13 mouse cellular contexts compared by ENCODE assay signal in genomic region chr3:151893421-151894235, GRCm38 (mm10). TPM values are rescaled to one million over a fixed set of nuclear protein-coding genes. Genes with fewer than 3 reads are reported as not detected.
DNase-seq lines count a peak whose midpoint lies in the region; ATAC-seq and TF ChIP-seq lines count a peak whose summit lies in the region.
"Had no signal": no experiment of that assay in that cellular context is flagged by ENCODE, and none has a peak within 500 bp of the region (broad histone marks: within the 10 kb centered on the region; RNA-seq: fewer than 3 reads in every experiment).

No protein-coding gene starts in this region.

- H3K27me3 ChIP-seq in forebrain, embryonic 10.5 days (ENCODE audit: poor library complexity, severe bottlenecking) = no peaks in the 10 kb centered on the region
- no peaks in the 10 kb centered on the region for H3K27me3 ChIP-seq in forebrain, embryonic 12.5 days
- H3K27me3 ChIP-seq in kidney, postnatal 0 days (ENCODE audit: insufficient read depth, low read length) = no peaks in the 10 kb centered on the region
- H3K27me3 ChIP-seq in forebrain, embryonic 15.5 days = no peaks in the 10 kb centered on the region
- no peaks in the 10 kb centered on the region for H3K27me3 ChIP-seq in stomach, embryonic 14.5 days (ENCODE audit: control insufficient read depth, insufficient read depth, low read length)
- H3K27me3 ChIP-seq: liver, embryonic 13.5 days; midbrain, embryonic 12.5 days had no signal

- H3K9ac ChIP-seq in forebrain, embryonic 12.5 days = no peak overlapping the region
- H3K9ac ChIP-seq in kidney, postnatal 0 days (ENCODE audit: low read depth, low read length) = no peak overlapping the region
- H3K9ac ChIP-seq in forebrain, embryonic 15.5 days (replicated peaks) = no peak overlapping the region
- H3K9ac ChIP-seq in stomach, embryonic 14.5 days (replicated peaks; ENCODE audit: low read depth, low read length) = no peak overlapping the region
- H3K9ac ChIP-seq: liver, embryonic 13.5 days; midbrain, embryonic 12.5 days had no signal

- no peak for DNase-seq in forebrain, embryonic 10.5 days (ENCODE audit: extremely low spot score, low spot score)
- DNase-seq in kidney, postnatal 0 days (ENCODE audit: low spot score) = peak; percentile 12
- DNase-seq in kidney, adult 8-10 months = no peak
- DNase-seq in adrenal gland, adult 18-20 months (ENCODE audit: low spot score in 2 of 2) = no peak
- DNase-seq in left cerebral cortex, postnatal 36 days (ENCODE audit: low spot score in 2 of 2) = no peak
- DNase-seq: adrenal gland, postnatal 36 days; kidney, adult 18-20 months; liver, embryonic 13.5 days; thymus, adult 18-20 months had no signal

- 64% methylated on average over 11 of the region's 11 CpGs for WGBS in forebrain, embryonic 10.5 days
- 79% methylated on average over 11 of the region's 11 CpGs for WGBS in forebrain, embryonic 12.5 days
- WGBS in kidney, postnatal 0 days = 73% methylated on average over 11 of the region's 11 CpGs
- WGBS in forebrain, embryonic 15.5 days = 59% methylated on average over 11 of the region's 11 CpGs
- WGBS in stomach, embryonic 14.5 days = 71% methylated on average over 11 of the region's 11 CpGs

- peak overlapping the region; percentile 53; the same call in 1 of the 2 replicates for H3K27ac ChIP-seq in forebrain, embryonic 10.5 days
- no peak overlapping the region for H3K27ac ChIP-seq in forebrain, embryonic 12.5 days
- no peak overlapping the region for H3K27ac ChIP-seq in kidney, postnatal 0 days
- H3K27ac ChIP-seq in forebrain, embryonic 15.5 days (replicated peaks) = no peak overlapping the region
- H3K27ac ChIP-seq in stomach, embryonic 14.5 days (ENCODE audit: low read length) = 0 out of 2 replicates have a peak overlapping the region, but pooled peaks have one; percentile 10
- H3K27ac ChIP-seq: liver, embryonic 13.5 days; midbrain, embryonic 12.5 days had no signal

- no peaks in the 10 kb centered on the region for H3K9me3 ChIP-seq in forebrain, embryonic 10.5 days
- H3K9me3 ChIP-seq in forebrain, embryonic 12.5 days = no peaks in the 10 kb centered on the region
- H3K9me3 ChIP-seq in kidney, postnatal 0 days (replicated peaks; ENCODE audit: low read length) = no peaks in the 10 kb centered on the region
- no peaks in the 10 kb centered on the region for H3K9me3 ChIP-seq in forebrain, embryonic 15.5 days
- no peaks in the 10 kb centered on the region for H3K9me3 ChIP-seq in stomach, embryonic 14.5 days (ENCODE audit: control insufficient read depth, low read depth, low read length)
- H3K9me3 ChIP-seq: liver, embryonic 13.5 days; midbrain, embryonic 12.5 days had no signal

- H3K36me3 ChIP-seq in forebrain, embryonic 10.5 days (replicated peaks) = no peaks in the 10 kb centered on the region
- no peaks in the 10 kb centered on the region for H3K36me3 ChIP-seq in forebrain, embryonic 12.5 days (replicated peaks)
- H3K36me3 ChIP-seq in kidney, postnatal 0 days (ENCODE audit: insufficient read depth, low read length) = no peaks in the 10 kb centered on the region
- no peaks in the 10 kb centered on the region for H3K36me3 ChIP-seq in forebrain, embryonic 15.5 days
- H3K36me3 ChIP-seq in stomach, embryonic 14.5 days (ENCODE audit: control insufficient read depth, insufficient read depth, low read length) = no peaks in the 10 kb centered on the region
- H3K36me3 ChIP-seq: liver, embryonic 13.5 days; midbrain, embryonic 12.5 days had no signal

- ATAC-seq in forebrain, embryonic 12.5 days (ENCODE audit: low FRiP score) = no peak
- no peak for ATAC-seq in kidney, postnatal 0 days (replicated peaks; ENCODE audit: low FRiP score, low read depth)
- peak; percentile 72 for ATAC-seq in forebrain, embryonic 15.5 days (replicated peaks)
- ATAC-seq in stomach, embryonic 14.5 days (ENCODE audit: insufficient number of reproducible peaks, insufficient read depth, low FRiP score, low read depth) = no peak

- H3K4me3 ChIP-seq in forebrain, embryonic 10.5 days = no peak overlapping the region
- H3K4me3 ChIP-seq in forebrain, embryonic 12.5 days (replicated peaks) = no peak overlapping the region
- H3K4me3 ChIP-seq in kidney, postnatal 0 days (replicated peaks; ENCODE audit: low read depth, low read length) = no peak overlapping the region
- H3K4me3 ChIP-seq in forebrain, embryonic 15.5 days = no peak overlapping the region
- H3K4me3 ChIP-seq in stomach, embryonic 14.5 days (ENCODE audit: low read depth, low read length) = no peak overlapping the region
- H3K4me3 ChIP-seq: liver, embryonic 13.5 days; midbrain, embryonic 12.5 days had no signal

- no peak for TF ChIP-seq CTCF in kidney, postnatal 0 days (IDR thresholded peaks at IDR 0.05; ENCODE audit: low read depth)

- intact Hi-C loops in left cerebral cortex, postnatal 36 days (cut with DNase I) = no loop called here

- H3K4me2 ChIP-seq in forebrain, embryonic 12.5 days = no peak overlapping the region
- no peak overlapping the region for H3K4me2 ChIP-seq in kidney, postnatal 0 days (ENCODE audit: low read length)
- H3K4me2 ChIP-seq in forebrain, embryonic 15.5 days (replicated peaks) = no peak overlapping the region
- H3K4me2 ChIP-seq in stomach, embryonic 14.5 days (replicated peaks; ENCODE audit: low read depth, low read length) = no peak overlapping the region
- H3K4me2 ChIP-seq: liver, embryonic 13.5 days; midbrain, embryonic 12.5 days had no signal

- H3K4me1 ChIP-seq in forebrain, embryonic 10.5 days = peaks cover 19% of the 10 kb centered on the region; the same call in 1 of the 2 replicates
- H3K4me1 ChIP-seq in forebrain, embryonic 12.5 days = no peaks in the 10 kb centered on the region
- H3K4me1 ChIP-seq in kidney, postnatal 0 days (replicated peaks; ENCODE audit: insufficient read depth, low read length) = peaks cover 11% of the 10 kb centered on the region
- H3K4me1 ChIP-seq in forebrain, embryonic 15.5 days = peaks cover 13% of the 10 kb centered on the region
- peaks cover 16% of the 10 kb centered on the region; the same call in 1 of the 2 replicates for H3K4me1 ChIP-seq in stomach, embryonic 14.5 days (ENCODE audit: control insufficient read depth, insufficient read depth, low read length)
- H3K4me1 ChIP-seq: liver, embryonic 13.5 days; midbrain, embryonic 12.5 days had no signal

RNA-seq across cellular contexts. Expression of gene Ptgfr, which starts 56.2 kb away (rescaled TPM):
- 1.9 and 2.9 TPM in 2 replicates for polyA plus RNA-seq in forebrain, embryonic 10.5 days (2016; fragmentation: Nextera tagmentation; extraction: Ambion mirVana)
- 0.56 and 0.65 TPM in 2 replicates for polyA plus RNA-seq in forebrain, embryonic 12.5 days (2016; fragmentation: Nextera tagmentation; extraction: Ambion mirVana)
- polyA plus RNA-seq in kidney, postnatal 0 days (2015; fragmentation: Nextera tagmentation; extraction: Ambion mirVana) = 2.8 and 4.0 TPM in 2 replicates
- 0.38 and 0.51 TPM in 2 replicates for polyA plus RNA-seq in forebrain, embryonic 15.5 days (2015; fragmentation: Nextera tagmentation; extraction: Ambion mirVana)
- 0.52 and 0.80 TPM in 2 replicates for polyA plus RNA-seq in stomach, embryonic 14.5 days (2014; fragmentation: Nextera tagmentation; extraction: Ambion mirVana)
- 1 to 10 TPM in 1 of 2 experiments, under 1 TPM in 1; 0.27 to 1.5 TPM for total RNA-seq in adrenal gland, adult 18-20 months (2021)
- 1 to 10 TPM in 1 of 2 experiments, under 1 TPM in 1; 0.69 to 1.5 TPM for total RNA-seq in left cerebral cortex, postnatal 36 days (2021)

Comparison
In these comparisons a context has a peak if more than half of its experiments do, and no peak if none do; other contexts are left out.
1. H3K27ac ChIP-seq: peak in forebrain, embryonic 10.5 days (single experiment) and stomach, embryonic 14.5 days (single experiment); none in forebrain, embryonic 12.5 days (single experiment), kidney, postnatal 0 days (single experiment) and forebrain, embryonic 15.5 days (single experiment).